Mouse (Mus musculus) lung, postnatal 0 days (tissue): Measurements from ENCODE around the gene P4ha3.

Experiments
- CTCF ChIP-seq: IDR thresholded peaks from 2 replicates; pipeline ENCODE4 v1.5.1; 2016; ENCODE audit warnings: antibody characterized with exemption, mild to moderate bottlenecking
- EP300 ChIP-seq: IDR thresholded peaks from 2 replicates; pipeline ENCODE4 v1.6.1; 2016; ENCODE audit warnings: antibody characterized with exemption, mild to moderate bottlenecking, control low read depth

DNA sequence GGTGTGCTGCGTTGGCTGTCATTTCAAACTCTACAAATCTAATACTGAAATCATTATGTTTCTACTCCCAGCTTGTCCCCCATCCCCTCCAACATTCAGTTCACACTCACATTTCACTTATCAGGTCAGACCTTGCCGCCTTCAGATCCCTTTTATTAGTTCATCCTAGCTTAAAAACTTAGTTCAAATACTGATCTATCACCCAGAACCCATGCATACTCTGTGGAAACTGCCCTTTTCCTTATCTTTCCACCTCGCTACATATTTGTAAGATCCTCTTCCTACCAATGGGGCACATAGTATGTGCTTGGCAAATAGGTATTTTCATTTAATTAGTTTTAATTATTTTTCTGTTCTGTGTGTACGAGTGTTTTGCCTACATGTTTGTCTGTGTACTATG lies 41.1 kb upstream of the P4ha3 start:
- TF ChIP-seq CTCF (no peak), EP300 (no peak)
